Mouse (Mus musculus) embryo, embryonic 10.5 days (tissue): Measurements from ENCODE around the gene Fam122c.
A peak's percentile ranks its signal among the peaks of the same experiment; 100 is the strongest.

Experiments
- DNase-seq: peaks from one replicate; pipeline ENCODE4 v3.0.0-alpha.2; 2015; ENCODE audit warnings: low spot score

Fam122c gene

DNA sequence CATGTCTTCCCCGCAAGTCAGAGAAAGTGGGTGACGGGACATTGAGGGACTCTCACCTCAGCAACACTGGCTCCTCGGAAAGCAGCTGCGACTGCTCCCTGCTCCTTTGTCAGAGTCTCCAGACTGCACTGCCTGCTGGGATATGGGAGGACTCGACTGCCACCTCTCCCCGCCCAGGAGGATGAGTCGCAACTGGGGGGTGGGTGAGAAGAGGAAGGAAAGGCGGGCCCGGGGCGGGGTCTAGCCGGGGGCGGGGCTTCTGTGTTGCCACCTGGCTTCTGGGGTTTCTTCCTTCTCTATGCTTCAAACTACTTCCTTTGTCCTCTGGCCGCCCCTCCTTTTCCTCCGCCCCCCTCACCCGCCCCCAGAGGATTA is 97.1 kb downstream of the Fam122c start, which contains the start of gene Mospd1:
TSS of gene Mospd1 (minus strand) at position 137 of the 375 bp plus-strand sequence.
- peak; percentile 90 for DNase-seq
